ENCODE assay signal across 20 mouse cellular contexts in the genomic region with DNA sequence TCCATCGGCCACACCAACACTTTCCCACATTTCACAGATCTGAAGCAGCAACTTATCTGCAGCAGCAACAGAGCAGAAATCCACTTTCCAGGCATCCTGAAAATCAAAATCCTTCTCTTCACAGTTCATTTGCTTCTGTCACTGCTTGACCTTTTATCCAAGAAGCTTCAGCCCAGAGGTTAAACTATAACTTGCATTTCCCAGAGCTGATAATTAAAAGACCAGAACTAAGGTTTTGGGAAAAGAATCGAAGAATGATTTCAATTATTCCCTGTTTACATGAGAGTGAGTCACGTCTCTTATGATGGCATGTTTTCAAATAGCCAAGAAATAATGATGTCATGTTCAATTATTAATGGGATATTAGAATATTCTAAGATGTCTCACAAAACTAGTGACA. TPM values are rescaled to one million over a fixed set of nuclear protein-coding genes. Genes with fewer than 3 reads are reported as not detected.
A peak's percentile ranks its signal among the peaks of the same experiment; 100 is the strongest.
DNase-seq lines count a peak whose midpoint lies in the region; ATAC-seq and TF ChIP-seq lines count a peak whose summit lies in the region.
"Not testable (repeated sequence)": the region's sequence is repeated elsewhere in the genome, so short reads cannot be mapped to it uniquely, and the experiment has no call there.
"Had no signal": no experiment of that assay in that cellular context is flagged by ENCODE, and none has a peak within 500 bp of the region (broad histone marks: within the 10 kb centered on the region; RNA-seq: fewer than 3 reads in every experiment).

TSS of gene Ugt2b37 (minus strand) at position 129 of the 400 bp plus-strand sequence.

- H3K4me1 ChIP-seq in kidney, adult 2 months (ENCODE audit: control insufficient read depth, insufficient read depth, low read length); kidney, embryonic 14.5 days (ENCODE audit: control insufficient read depth, insufficient read depth, low read length); kidney, embryonic 15.5 days; kidney, embryonic 16.5 days (ENCODE audit: insufficient read depth, low read length); kidney, postnatal 0 days (replicated peaks; ENCODE audit: insufficient read depth, low read length): not testable (repeated sequence)
- H3K4me1 ChIP-seq in liver, adult 2 months (ENCODE audit: control insufficient read depth, insufficient read depth, low read length): peaks cover 10% of the 10 kb centered on the region; the same call in 1 of the 2 replicates

- DNase-seq in kidney, adult 11 months: peak; percentile 2
- DNase-seq in kidney, adult 2 months: peak; percentile 71
- DNase-seq in kidney, adult 9 months: peak; percentile 74
- DNase-seq in kidney, postnatal 0 days (ENCODE audit: low spot score): not testable (repeated sequence)
- DNase-seq in liver, adult 2 months (ENCODE audit: extremely low read depth, low read depth, low spot score): peak; percentile 24

- TF ChIP-seq CTCF in kidney, adult 2 months (conservative IDR thresholded peaks at IDR 0.05; ENCODE audit: insufficient read depth, insufficient read length, low read depth, low read length); kidney, postnatal 0 days (IDR thresholded peaks at IDR 0.05; ENCODE audit: low read depth); liver, adult 2 months (IDR thresholded peaks at IDR 0.05; ENCODE audit: low read depth, low read length): not testable (repeated sequence)

- H3K9me3 ChIP-seq in kidney, embryonic 14.5 days (ENCODE audit: control insufficient read depth, low read length); kidney, embryonic 15.5 days (replicated peaks); kidney, embryonic 16.5 days (ENCODE audit: low read length); kidney, postnatal 0 days (replicated peaks; ENCODE audit: low read length): not testable (repeated sequence)

- not testable (repeated sequence) for ATAC-seq in kidney, embryonic 14.5 days (ENCODE audit: low FRiP score, low TSS enrichment); kidney, embryonic 15.5 days (replicated peaks; ENCODE audit: low FRiP score); kidney, embryonic 16.5 days (ENCODE audit: low FRiP score, low TSS enrichment); kidney, postnatal 0 days (replicated peaks; ENCODE audit: low FRiP score, low read depth)

- not testable (repeated sequence) for H3K4me2 ChIP-seq in kidney, embryonic 14.5 days (replicated peaks; ENCODE audit: low read depth, low read length); kidney, embryonic 15.5 days; kidney, embryonic 16.5 days (replicated peaks; ENCODE audit: low read depth, low read length); kidney, postnatal 0 days (ENCODE audit: low read length)

- not testable (repeated sequence) for H3K27me3 ChIP-seq in kidney, adult 2 months (replicated peaks; ENCODE audit: control insufficient read depth, insufficient read depth, low read length); kidney, embryonic 14.5 days (ENCODE audit: control insufficient read depth, insufficient read depth, low read length); kidney, embryonic 15.5 days; kidney, embryonic 16.5 days (ENCODE audit: insufficient read depth, low read length); kidney, postnatal 0 days (ENCODE audit: insufficient read depth, low read length); liver, adult 2 months (ENCODE audit: control insufficient read depth, insufficient read depth, low read length)

- H3K27ac ChIP-seq in kidney, adult 2 months (ENCODE audit: insufficient read depth, low read depth, low read length); kidney, embryonic 14.5 days (ENCODE audit: low read depth, low read length); kidney, embryonic 15.5 days; kidney, embryonic 16.5 days (ENCODE audit: low read length); kidney, postnatal 0 days; liver, adult 2 months (replicated peaks; ENCODE audit: insufficient read depth, low read depth, low read length): not testable (repeated sequence)

- not testable (repeated sequence) for H3K4me3 ChIP-seq in kidney, adult 2 months (ENCODE audit: insufficient read depth, low read depth, low read length); kidney, embryonic 14.5 days (ENCODE audit: low read length); kidney, embryonic 15.5 days (replicated peaks); kidney, embryonic 16.5 days (ENCODE audit: low read length); kidney, postnatal 0 days (replicated peaks; ENCODE audit: low read depth, low read length); liver, adult 2 months (ENCODE audit: insufficient read depth, low read depth, low read length)

- not testable (repeated sequence) for TF ChIP-seq POLR2A in kidney, adult 2 months (IDR thresholded peaks at IDR 0.05; ENCODE audit: low read depth, low read length); liver, adult 2 months (IDR thresholded peaks at IDR 0.05; ENCODE audit: extremely low read depth, insufficient read depth, low read length)

- not testable (repeated sequence) for H3K79me2 ChIP-seq in liver, adult 2 months (ENCODE audit: control insufficient read depth, insufficient read depth, low read length)

- H3K36me3 ChIP-seq in kidney, adult 2 months (ENCODE audit: control insufficient read depth, insufficient read depth, low read length); kidney, embryonic 14.5 days (ENCODE audit: control insufficient read depth, insufficient read depth, low read length); kidney, embryonic 15.5 days; kidney, embryonic 16.5 days (ENCODE audit: insufficient read depth, low read length); kidney, postnatal 0 days (ENCODE audit: insufficient read depth, low read length); liver, adult 2 months (ENCODE audit: control insufficient read depth, insufficient read depth, low read length): not testable (repeated sequence)

- H3K9ac ChIP-seq in kidney, embryonic 14.5 days (ENCODE audit: low read depth, low read length); kidney, embryonic 15.5 days; kidney, embryonic 16.5 days (replicated peaks; ENCODE audit: low read length); kidney, postnatal 0 days (ENCODE audit: low read depth, low read length); liver, adult 2 months (ENCODE audit: low read depth, low read length): not testable (repeated sequence)

- WGBS in kidney, adult 2 months: 36% methylated on average over 3 of the region's 3 CpGs
- WGBS in kidney, embryonic 14.5 days: 61% methylated on average over 3 of the region's 3 CpGs
- WGBS in kidney, embryonic 15.5 days: 58% methylated on average over 3 of the region's 3 CpGs
- 55% methylated on average over 3 of the region's 3 CpGs for WGBS in kidney, embryonic 16.5 days
- WGBS in kidney, postnatal 0 days: 54% methylated on average over 3 of the region's 3 CpGs
- 35% methylated on average over 3 of the region's 3 CpGs for WGBS in liver, adult 2 months

RNA-seq across cellular contexts. Expression of gene Ugt2b37, which starts in this region (rescaled TPM):
- 0.57 and 0.99 TPM in 2 replicates for polyA plus RNA-seq in kidney, adult 2 months (2012; rRNA removed)
- polyA plus RNA-seq in kidney, embryonic 14.5 days (2014; fragmentation: Nextera tagmentation; extraction: Ambion mirVana): 4.5 and 17.1 TPM in 2 replicates
- polyA plus RNA-seq in kidney, embryonic 15.5 days (2015; fragmentation: Nextera tagmentation; extraction: Ambion mirVana): 26.8 and 28.9 TPM in 2 replicates
- polyA plus RNA-seq in kidney, embryonic 16.5 days (2015; fragmentation: Nextera tagmentation; extraction: Ambion mirVana): 41.5 and 44.2 TPM in 2 replicates
- 37.6 and 40.7 TPM in 2 replicates for polyA plus RNA-seq in kidney, postnatal 0 days (2015; fragmentation: Nextera tagmentation; extraction: Ambion mirVana)
- 5.4 and 23.8 TPM in 2 replicates for total RNA-seq in liver, adult 2 months (2014; rRNA removed)
- 1.7 and 3.0 TPM in 2 replicates for polyA plus RNA-seq in liver, adult 2 months (2012; rRNA removed)
- total RNA-seq: adrenal gland, adult 18-20 months; adrenal gland, adult 8-10 months; adrenal gland, postnatal 25 days; adrenal gland, postnatal 36 days; CH12.LX; ES-E14; MEL had no signal
- polyA plus RNA-seq: activated CD4-positive, CD25-positive, alpha-beta regulatory T cell, adult 4 months; adrenal gland, adult 2 months; brain, embryonic 14.5 days; C2C12; G1E had no signal

Comparison
In these comparisons a context has a peak if more than half of its experiments do, and no peak if none do; other contexts are left out.
1. Peak in DNase-seq in kidney, adult 2 months; RNA of the gene not detected or under 1 TPM.